Mouse (Mus musculus): Measurements from ENCODE around the gene Hist1h2bg.
"Not testable (repeated sequence)": the region's sequence is repeated elsewhere in the genome, so short reads cannot be mapped to it uniquely, and the experiment has no call there.

DNA sequence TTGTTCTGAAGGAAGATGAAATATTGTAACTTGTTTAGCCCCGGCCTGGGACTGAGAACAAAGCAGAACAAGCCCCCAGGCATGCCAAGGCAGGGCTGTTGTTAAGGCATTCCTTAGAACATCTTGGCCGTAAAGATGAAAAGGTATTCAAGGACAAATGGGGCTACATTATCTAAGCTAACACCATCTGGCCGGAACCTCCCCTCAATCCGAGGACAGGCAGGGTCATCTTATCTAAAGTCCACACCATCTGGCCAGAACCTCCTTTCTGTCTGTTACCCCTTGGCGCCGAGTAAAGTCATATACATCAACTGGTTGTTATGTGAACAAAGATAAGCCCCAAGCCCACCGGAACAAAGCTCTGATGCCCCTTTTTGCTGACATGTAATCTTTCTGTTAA is 20.7 kb downstream of the Hist1h2bg start:
- not testable (repeated sequence) for TF ChIP-seq CTCF (IDR thresholded peaks at IDR 0.05; ENCODE audit: control insufficient read depth, insufficient read depth, low read length); POLR2A (IDR thresholded peaks at IDR 0.05; ENCODE audit: borderline replicate concordance, control insufficient read depth, low read depth, low read length)
